In genomic region chr4:119460728-119461141, GRCm38 (mm10) we compare ENCODE assay signal across 8 mouse cellular contexts. TPM values are rescaled to one million over a fixed set of nuclear protein-coding genes. Genes with fewer than 3 reads are reported as not detected.
A peak's percentile ranks its signal among the peaks of the same experiment; 100 is the strongest.
DNase-seq lines count a peak whose midpoint lies in the region; ATAC-seq and TF ChIP-seq lines count a peak whose summit lies in the region.

No protein-coding gene starts in this region.

- no peak; the same call in 1 of the 2 replicates for ATAC-seq in heart, embryonic 11.5 days (replicated peaks; ENCODE audit: insufficient number of reproducible peaks, low FRiP score, low TSS enrichment)
- peak; percentile 80 for ATAC-seq in embryonic facial prominence, embryonic 14.5 days (ENCODE audit: low read depth)
- peak; percentile 57 for ATAC-seq in heart, embryonic 12.5 days (ENCODE audit: insufficient number of reproducible peaks, low FRiP score)

- H3K27ac ChIP-seq in heart, embryonic 11.5 days (ENCODE audit: low read depth, low read length): no peak overlapping the region
- peak overlapping the region; percentile 63; the same call in 1 of the 2 replicates for H3K27ac ChIP-seq in embryonic facial prominence, embryonic 14.5 days (replicated peaks; ENCODE audit: low read depth, low read length)
- H3K27ac ChIP-seq in heart, embryonic 12.5 days (ENCODE audit: poor library complexity, severe bottlenecking): no peak overlapping the region

- H3K4me3 ChIP-seq in heart, embryonic 11.5 days (ENCODE audit: low read depth, low read length): no peak overlapping the region
- no peak overlapping the region for H3K4me3 ChIP-seq in embryonic facial prominence, embryonic 14.5 days (ENCODE audit: low read depth, low read length)
- no peak overlapping the region for H3K4me3 ChIP-seq in heart, embryonic 12.5 days
- no peak overlapping the region for H3K4me3 ChIP-seq in lung, adult 2 months (replicated peaks; ENCODE audit: extremely low read depth, low read depth, low read length)

- no peaks in the 10 kb centered on the region for H3K27me3 ChIP-seq in heart, embryonic 11.5 days (ENCODE audit: control insufficient read depth, insufficient read depth, low read length)
- H3K27me3 ChIP-seq in embryonic facial prominence, embryonic 14.5 days (replicated peaks; ENCODE audit: control insufficient read depth, insufficient read depth, low read length): no peaks in the 10 kb centered on the region
- H3K27me3 ChIP-seq in heart, embryonic 12.5 days (replicated peaks): no peaks in the 10 kb centered on the region; the same call in 1 of the 2 replicates

- peak; percentile 74 to 81 for DNase-seq in heart, adult 18-20 months
- peak; percentile 85 for DNase-seq in embryonic facial prominence, embryonic 14.5 days (ENCODE audit: low spot score)
- peak; percentile 20 to 29 for DNase-seq in kidney, postnatal 36 days
- DNase-seq in lung, adult 2 months: peak; percentile 19
- peak; percentile 78 to 87 for DNase-seq in right cerebral cortex, adult 2 months (ENCODE audit: low spot score in 2 of 2)
- no peak for DNase-seq in spleen, adult 18-20 months

- no peak overlapping the region for H3K9ac ChIP-seq in heart, embryonic 11.5 days (ENCODE audit: low read depth, low read length)
- H3K9ac ChIP-seq in embryonic facial prominence, embryonic 14.5 days (ENCODE audit: low read depth, low read length): no peak overlapping the region
- H3K9ac ChIP-seq in heart, embryonic 12.5 days: no peak overlapping the region

- no peak for TF ChIP-seq POLR2A in lung, adult 2 months (IDR thresholded peaks at IDR 0.05; ENCODE audit: borderline replicate concordance, extremely low read depth, low read depth, low read length)

- H3K4me2 ChIP-seq in heart, embryonic 11.5 days: no peak overlapping the region
- H3K4me2 ChIP-seq in embryonic facial prominence, embryonic 14.5 days (ENCODE audit: low read depth, low read length): peak overlapping the region; percentile 8; the same call in 1 of the 2 replicates
- H3K4me2 ChIP-seq in heart, embryonic 12.5 days: no peak overlapping the region

- 0 out of 2 replicates have a peak, but pooled peaks cover under 1% of the 10 kb centered on the region for H3K9me3 ChIP-seq in heart, embryonic 11.5 days (replicated peaks; ENCODE audit: control insufficient read depth, low read length)
- no peaks in the 10 kb centered on the region for H3K9me3 ChIP-seq in embryonic facial prominence, embryonic 14.5 days (ENCODE audit: control insufficient read depth, low read length)
- no peaks in the 10 kb centered on the region for H3K9me3 ChIP-seq in heart, embryonic 12.5 days (replicated peaks)

- H3K36me3 ChIP-seq in heart, embryonic 11.5 days (ENCODE audit: control insufficient read depth, insufficient read depth, low read length): no peaks in the 10 kb centered on the region
- H3K36me3 ChIP-seq in embryonic facial prominence, embryonic 14.5 days (ENCODE audit: control insufficient read depth, insufficient read depth, low read length): no peaks in the 10 kb centered on the region
- no peaks in the 10 kb centered on the region for H3K36me3 ChIP-seq in heart, embryonic 12.5 days

- TF ChIP-seq CTCF in lung, adult 2 months (IDR thresholded peaks at IDR 0.05; ENCODE audit: insufficient read depth, low read length): no peak

- WGBS in heart, embryonic 11.5 days (ENCODE audit: insufficient replicate concordance): 38% methylated on average over 8 of the region's 8 CpGs
- WGBS in embryonic facial prominence, embryonic 14.5 days: 27% methylated on average over 8 of the region's 8 CpGs
- 26% methylated on average over 8 of the region's 8 CpGs for WGBS in heart, embryonic 12.5 days
- WGBS in lung, adult 2 months: 50% methylated on average over 8 of the region's 8 CpGs

- peaks cover 18% of the 10 kb centered on the region for H3K4me1 ChIP-seq in heart, embryonic 11.5 days (ENCODE audit: control insufficient read depth, insufficient read depth, low read length)
- peaks cover 25% of the 10 kb centered on the region for H3K4me1 ChIP-seq in embryonic facial prominence, embryonic 14.5 days (ENCODE audit: control insufficient read depth, insufficient read depth, low read length)
- peaks cover 37% of the 10 kb centered on the region for H3K4me1 ChIP-seq in heart, embryonic 12.5 days (replicated peaks)
- peaks cover 7% of the 10 kb centered on the region for H3K4me1 ChIP-seq in lung, adult 2 months (ENCODE audit: control insufficient read depth, insufficient read depth, low read length)

RNA-seq across cellular contexts. Expression of gene Rimkla, which starts 31.7 kb away (rescaled TPM):
- total RNA-seq in heart, adult 18-20 months (2021): 1 to 10 TPM in 1 of 2 experiments, under 1 TPM in 1; 0.57 to 1.3 TPM
- polyA plus RNA-seq in heart, embryonic 11.5 days (2014; fragmentation: Nextera tagmentation; extraction: Ambion mirVana): 5.3 and 6.1 TPM in 2 replicates
- 1.5 and 1.7 TPM in 2 replicates for polyA plus RNA-seq in embryonic facial prominence, embryonic 14.5 days (2014; fragmentation: Nextera tagmentation; extraction: Ambion mirVana)
- 6.1 and 6.5 TPM in 2 replicates for polyA plus RNA-seq in heart, embryonic 12.5 days (2016; fragmentation: Nextera tagmentation; extraction: Ambion mirVana)
- 0.14 and 0.19 TPM in 2 replicates for polyA plus RNA-seq in lung, adult 2 months (2012; rRNA removed)

RNA-seq across cellular contexts. Expression of gene Zmynd12, which starts 38.1 kb away (rescaled TPM):
- total RNA-seq in heart, adult 18-20 months (2021): not detected
- not detected in 2 replicates for polyA plus RNA-seq in heart, embryonic 11.5 days (2014; fragmentation: Nextera tagmentation; extraction: Ambion mirVana)
- 0.90 TPM in 1 of 2 replicates, not detected in the other for polyA plus RNA-seq in embryonic facial prominence, embryonic 14.5 days (2014; fragmentation: Nextera tagmentation; extraction: Ambion mirVana)
- 0.23 TPM in 1 of 2 replicates, not detected in the other for polyA plus RNA-seq in heart, embryonic 12.5 days (2016; fragmentation: Nextera tagmentation; extraction: Ambion mirVana)
- polyA plus RNA-seq in lung, adult 2 months (2012; rRNA removed): 5.8 and 6.4 TPM in 2 replicates

RNA-seq across cellular contexts. Expression of gene Ppcs, which starts 38.5 kb away (rescaled TPM):
- total RNA-seq in heart, adult 18-20 months (2021): 10 to 100 TPM; 11.4 to 12.6 TPM
- polyA plus RNA-seq in heart, embryonic 11.5 days (2014; fragmentation: Nextera tagmentation; extraction: Ambion mirVana): 26.6 and 27.1 TPM in 2 replicates
- 22.1 and 30.3 TPM in 2 replicates for polyA plus RNA-seq in embryonic facial prominence, embryonic 14.5 days (2014; fragmentation: Nextera tagmentation; extraction: Ambion mirVana)
- 26.3 and 27.6 TPM in 2 replicates for polyA plus RNA-seq in heart, embryonic 12.5 days (2016; fragmentation: Nextera tagmentation; extraction: Ambion mirVana)
- 9.3 and 9.9 TPM in 2 replicates for polyA plus RNA-seq in lung, adult 2 months (2012; rRNA removed)

RNA-seq across cellular contexts. Expression of gene Ccdc30, which starts 45.4 kb away (rescaled TPM):
- total RNA-seq in heart, adult 18-20 months (2021): under 1 TPM in 1 of 2 experiments, not detected in 1; 0.59 TPM
- polyA plus RNA-seq in heart, embryonic 11.5 days (2014; fragmentation: Nextera tagmentation; extraction: Ambion mirVana): 3.9 and 4.0 TPM in 2 replicates
- polyA plus RNA-seq in embryonic facial prominence, embryonic 14.5 days (2014; fragmentation: Nextera tagmentation; extraction: Ambion mirVana): 5.5 and 5.7 TPM in 2 replicates
- 3.3 and 4.1 TPM in 2 replicates for polyA plus RNA-seq in heart, embryonic 12.5 days (2016; fragmentation: Nextera tagmentation; extraction: Ambion mirVana)
- 3.4 and 4.2 TPM in 2 replicates for polyA plus RNA-seq in lung, adult 2 months (2012; rRNA removed)

Comparison
In these comparisons a context has a peak if more than half of its experiments do, and no peak if none do; other contexts are left out.
1. DNase-seq: peak in heart, adult 18-20 months (2 of 2), embryonic facial prominence, embryonic 14.5 days (single experiment), kidney, postnatal 36 days (2 of 2), lung, adult 2 months (single experiment) and right cerebral cortex, adult 2 months (2 of 2); none in spleen, adult 18-20 months (0 of 2).